Mouse (Mus musculus): ENCODE data around the gene Ms4a4a. TPM values are rescaled to one million over a fixed set of nuclear protein-coding genes. Genes with fewer than 3 reads are reported as not detected.
"Not testable (repeated sequence)": the region's sequence is repeated elsewhere in the genome, so short reads cannot be mapped to it uniquely, and the experiment has no call there.

Ms4a4a gene
- 1 to 10 TPM; 4.4 to 9.7 TPM for total RNA-seq (2021)
- long read RNA-seq, experiment 1, partial matches to known transcripts, result 0 of 2 reads
- long read RNA-seq, experiment 1, other reads (novel, unspliced or antisense), result 0 of 2 reads
- long read RNA-seq, experiment 2, result 0 reads

- no peak for DNase-seq
Observed at GRCm38 (mm10) chr19:11375273-11375672, at the start of gene Ms4a4a. Gene Ms4a4a, plus strand, starts transcription at chr19:11375523.

GRCm38 (mm10) chr19:11335932-11336331 is 39.4 kb upstream of the Ms4a4a start, which contains the start of gene Ms4a7:
Gene Ms4a7, minus strand, starts transcription at chr19:11336146.
- DNase-seq, result no peak

GRCm38 (mm10) chr19:11343147-11343546 is 32.2 kb upstream of the Ms4a4a start:
- DNase-seq, result no peak

- no peak for DNase-seq
Observed at GRCm38 (mm10) chr19:11343992-11344391, 31.3 kb upstream of the Ms4a4a start.

- no peak for DNase-seq
Observed at GRCm38 (mm10) chr19:11349698-11350481, 25.4 kb upstream of the Ms4a4a start.

GRCm38 (mm10) chr19:11351878-11352277 is 23.4 kb upstream of the Ms4a4a start:
- no peak for DNase-seq

- no peak for DNase-seq
Observed at GRCm38 (mm10) chr19:11355730-11356129, 19.6 kb upstream of the Ms4a4a start.

- no peak for DNase-seq
Observed at GRCm38 (mm10) chr19:11360106-11360505, 15.2 kb upstream of the Ms4a4a start.

GRCm38 (mm10) chr19:11362002-11362401 is 13.3 kb upstream of the Ms4a4a start:
- DNase-seq, result no peak

GRCm38 (mm10) chr19:11368310-11368709 is 7.0 kb upstream of the Ms4a4a start:
- DNase-seq, result no peak

GRCm38 (mm10) chr19:11371181-11371580 is 4.1 kb upstream of the Ms4a4a start:
- DNase-seq, result no peak

- no peak for DNase-seq
Observed at GRCm38 (mm10) chr19:11376399-11376798, 1.1 kb downstream of the Ms4a4a start.

- no peak for DNase-seq
Observed at GRCm38 (mm10) chr19:11387109-11387508, 11.8 kb downstream of the Ms4a4a start.

- no peak for DNase-seq
Observed at GRCm38 (mm10) chr19:11387685-11388084, 12.4 kb downstream of the Ms4a4a start.

GRCm38 (mm10) chr19:11388949-11389348 is 13.6 kb downstream of the Ms4a4a start:
- no peak for DNase-seq

- no peak for DNase-seq
Observed at GRCm38 (mm10) chr19:11395769-11396168, 20.4 kb downstream of the Ms4a4a start.

- DNase-seq, result no peak
Observed at GRCm38 (mm10) chr19:11404527-11404926, 29.2 kb downstream of the Ms4a4a start, which contains the start of gene Ms4a4c. Gene Ms4a4c, plus strand, starts transcription at chr19:11404770.

- no peak for DNase-seq
Observed at GRCm38 (mm10) chr19:11407428-11407827, 32.1 kb downstream of the Ms4a4a start.

- DNase-seq, result no peak
Observed at GRCm38 (mm10) chr19:11408591-11408990, 33.3 kb downstream of the Ms4a4a start.

GRCm38 (mm10) chr19:11411640-11412039 is 36.3 kb downstream of the Ms4a4a start:
- no peak for DNase-seq

- no peak for DNase-seq
Observed at GRCm38 (mm10) chr19:11414084-11414483, 38.8 kb downstream of the Ms4a4a start.

- DNase-seq, result no peak
Observed at GRCm38 (mm10) chr19:11415581-11415980, 40.3 kb downstream of the Ms4a4a start.

- not testable (repeated sequence) for DNase-seq
Observed at GRCm38 (mm10) chr19:11418865-11419264, 43.5 kb downstream of the Ms4a4a start.

- not testable (repeated sequence) for DNase-seq
Observed at GRCm38 (mm10) chr19:11431209-11431608, 55.9 kb downstream of the Ms4a4a start.
